Mouse (Mus musculus) intestine, postnatal 0 days (tissue): ENCODE measurements around the gene Nxnl1. TPM values are rescaled to one million over a fixed set of nuclear protein-coding genes. Genes with fewer than 3 reads are reported as not detected.
A peak's percentile ranks its signal among the peaks of the same experiment; 100 is the strongest.

ENCODE experiments used
- ATAC-seq: fragments of 200-750 bp; cut with Nextera tagmentation; 2 replicates; pipeline ENCODE4 v1.8.0; 2017; ENCODE audit warnings: mild to moderate bottlenecking, moderate TSS enrichment, moderate library complexity
- H3K27ac ChIP-seq: fragments of 300-500 bp; sonication (generic); 2 replicates; pipeline ENCODE4 v1.5.1; 2014; ENCODE audit warnings: mild to moderate bottlenecking, low read depth, low read length, moderate library complexity
- H3K27me3 ChIP-seq: fragments of 300-500 bp; sonication (generic); replicated peaks from 2 replicates; pipeline ENCODE4 v1.6.1; 2014; ENCODE audit warnings: low read length, mixed read lengths; ENCODE audit not compliant: control insufficient read depth, insufficient read depth
- H3K36me3 ChIP-seq: fragments of 300-500 bp; sonication (generic); 2 replicates; pipeline ENCODE4 v1.6.1; 2014; ENCODE audit warnings: mild to moderate bottlenecking, moderate library complexity; ENCODE audit not compliant: control insufficient read depth, insufficient read depth
- H3K4me1 ChIP-seq: fragments of 300-500 bp; sonication (generic); replicated peaks from 2 replicates; pipeline ENCODE4 v1.6.1; 2014; ENCODE audit warnings: antibody characterized with exemption, low read length, mixed read lengths; ENCODE audit not compliant: control insufficient read depth, insufficient read depth
- H3K4me2 ChIP-seq: fragments of 300-500 bp; sonication (generic); replicated peaks from 2 replicates; pipeline ENCODE4 v1.6.1; 2014; ENCODE audit warnings: low read depth, mild to moderate bottlenecking, moderate library complexity
- H3K4me3 ChIP-seq: fragments of 300-500 bp; sonication (generic); 2 replicates; pipeline ENCODE4 v1.5.1; 2014; ENCODE audit warnings: low read depth, low read length
- H3K9ac ChIP-seq: fragments of 300-500 bp; sonication (generic); 2 replicates; pipeline ENCODE4 v1.6.1; 2014; ENCODE audit warnings: mild to moderate bottlenecking, low read depth, low read length
- H3K9me3 ChIP-seq: fragments of 300-500 bp; sonication (generic); 2 replicates; pipeline ENCODE4 v1.6.1; 2016; ENCODE audit warnings: mixed run types; ENCODE audit not compliant: control insufficient read depth
- CTCF ChIP-seq: sonication (generic); IDR thresholded peaks from 2 replicates; pipeline ENCODE4 v1.5.1; 2016; ENCODE audit warnings: low read depth, mild to moderate bottlenecking, control low read depth, antibody characterized with exemption, moderate library complexity
- WGBS: fragments of 180-500 bp; shearing (Covaris S2); extraction: QIAGEN DNeasy Blood & Tissue Kit; methylation state at CpG from one replicate; pipeline ENCODE4 v1.1.7; 2014; 5-methylcytosine and 5-hydroxymethylcytosine counted together
- polyA plus RNA-seq: library from polyadenylated mRNA; unstranded; fragments of >200 nt; fragmentation: Nextera tagmentation; extraction: Ambion mirVana; gene quantifications from 2 replicates; pipeline ENCODE4 v1.2.1, GENCODE M21; 2015

Gene Nxnl1
- polyA plus RNA-seq, 1 experiment from 2014 or later: not detected

GRCm38 (mm10) chr8:71577856-71578387 is 11.5 kb upstream of the Nxnl1 start:
- Histone ChIP-seq H3K36me3 (no peaks in the 10 kb centered on the region; the same call in 1 of the 2 replicates), H3K4me1 (no peaks in the 10 kb centered on the region), H3K9ac (no peak overlapping the region), H3K9me3 (no peaks in the 10 kb centered on the region), H3K27me3 (no peaks in the 10 kb centered on the region), H3K4me3 (no peak overlapping the region), H3K27ac (no peak overlapping the region), H3K4me2 (no peak overlapping the region)
- no peak for ATAC-seq
- WGBS: 68% methylated on average over 4 of the region's 4 CpGs
- no peak for TF ChIP-seq CTCF

- Histone ChIP-seq H3K27ac (no peak overlapping the region), H3K9me3 (no peaks in the 10 kb centered on the region), H3K9ac (no peak overlapping the region), H3K27me3 (no peaks in the 10 kb centered on the region), H3K36me3 (no peaks in the 10 kb centered on the region), H3K4me3 (no peak overlapping the region), H3K4me2 (no peak overlapping the region), H3K4me1 (peaks cover 2% of the 10 kb centered on the region; the same call in 1 of the 2 replicates)
- no peak for ATAC-seq
- 46% methylated on average over 1 of the region's 1 CpGs for WGBS
- no peak for TF ChIP-seq CTCF
Observed at GRCm38 (mm10) chr8:71575020-71575419, 8.6 kb upstream of the Nxnl1 start.

GRCm38 (mm10) chr8:71574426-71574825 is 8.0 kb upstream of the Nxnl1 start:
- H3K36me3 ChIP-seq: no peaks in the 10 kb centered on the region
- no peak for ATAC-seq
- no peak overlapping the region for H3K9ac ChIP-seq
- no peak overlapping the region for H3K4me3 ChIP-seq
- H3K9me3 ChIP-seq: no peaks in the 10 kb centered on the region
- WGBS: 78% methylated on average over 7 of the region's 7 CpGs
- H3K4me2 ChIP-seq: no peak overlapping the region
- H3K27ac ChIP-seq: no peak overlapping the region
- TF ChIP-seq CTCF: no peak
- peaks cover 2% of the 10 kb centered on the region; the same call in 1 of the 2 replicates for H3K4me1 ChIP-seq
- no peaks in the 10 kb centered on the region for H3K27me3 ChIP-seq

- Histone ChIP-seq H3K4me3 (no peak overlapping the region), H3K4me2 (no peak overlapping the region), H3K9ac (no peak overlapping the region), H3K27ac (no peak overlapping the region), H3K4me1 (peaks cover 2% of the 10 kb centered on the region), H3K36me3 (no peaks in the 10 kb centered on the region), H3K27me3 (no peaks in the 10 kb centered on the region), H3K9me3 (no peaks in the 10 kb centered on the region)
- TF ChIP-seq CTCF: no peak
- ATAC-seq: no peak
- WGBS: 71% methylated on average over 9 of the region's 9 CpGs
Observed at GRCm38 (mm10) chr8:71572847-71573633, 6.6 kb upstream of the Nxnl1 start.

- WGBS: 84% methylated on average over 2 of the region's 2 CpGs
- Histone ChIP-seq H3K4me3 (no peak overlapping the region), H3K27ac (no peak overlapping the region), H3K4me2 (no peak overlapping the region), H3K27me3 (no peaks in the 10 kb centered on the region), H3K4me1 (peaks cover 2% of the 10 kb centered on the region), H3K9me3 (no peaks in the 10 kb centered on the region), H3K9ac (no peak overlapping the region), H3K36me3 (no peaks in the 10 kb centered on the region)
- TF ChIP-seq CTCF: peak; percentile 19; the same call in 1 of the 2 replicates
- ATAC-seq: no peak
Observed at GRCm38 (mm10) chr8:71572077-71572476, 5.7 kb upstream of the Nxnl1 start.

GRCm38 (mm10) chr8:71570291-71570954 is 4.0 kb upstream of the Nxnl1 start:
- WGBS: 1% methylated on average over 41 of the region's 41 CpGs

More at GRCm38 (mm10) chr8:71570291-71570954, 4.0 kb upstream of the Nxnl1 start:
- peak; percentile 36; the same call in 1 of the 2 replicates for TF ChIP-seq CTCF
- peaks cover 2% of the 10 kb centered on the region for H3K4me1 ChIP-seq
- H3K4me3 ChIP-seq: peak overlapping the region; percentile 47
- peak; percentile 86 for ATAC-seq
- H3K36me3 ChIP-seq: no peaks in the 10 kb centered on the region
- H3K9ac ChIP-seq: peak overlapping the region; percentile 60
- H3K9me3 ChIP-seq: no peaks in the 10 kb centered on the region
- H3K4me2 ChIP-seq: peak overlapping the region; percentile 83
- peak overlapping the region; percentile 82 for H3K27ac ChIP-seq
- no peaks in the 10 kb centered on the region for H3K27me3 ChIP-seq
